ENCODE assay signal across 31 mouse cellular contexts in genomic region chr17:8406285-8406684, GRCm38 (mm10). TPM values are rescaled to one million over a fixed set of nuclear protein-coding genes. Genes with fewer than 3 reads are reported as not detected.
DNase-seq lines count a peak whose midpoint lies in the region; ATAC-seq lines count a peak whose summit lies in the region.
"Had no signal": no experiment of that assay in that cellular context is flagged by ENCODE, and none has a peak within 500 bp of the region (broad histone marks: within the 10 kb centered on the region; RNA-seq: fewer than 3 reads in every experiment).

No protein-coding gene starts in this region.

- H3K9ac ChIP-seq in hindbrain, embryonic 11.5 days (ENCODE audit: low read depth, low read length) = no peak overlapping the region
- H3K9ac ChIP-seq in hindbrain, embryonic 14.5 days = no peak overlapping the region
- H3K9ac ChIP-seq: forebrain, embryonic 12.5 days; forebrain, postnatal 0 days; heart, embryonic 13.5 days; limb, embryonic 15.5 days; liver, embryonic 13.5 days had no signal

- H3K4me1 ChIP-seq in hindbrain, embryonic 11.5 days (replicated peaks; ENCODE audit: control insufficient read depth, insufficient read depth, low read length) = 0 out of 2 replicates have a peak, but pooled peaks cover 2% of the 10 kb centered on the region
- 0 out of 2 replicates have a peak, but pooled peaks cover 4% of the 10 kb centered on the region for H3K4me1 ChIP-seq in hindbrain, embryonic 14.5 days (replicated peaks; ENCODE audit: control insufficient read depth, insufficient read depth, low read length)
- peaks cover 51% of the 10 kb centered on the region for H3K4me1 ChIP-seq in limb, embryonic 10.5 days

- no peak overlapping the region for H3K4me3 ChIP-seq in hindbrain, embryonic 11.5 days (ENCODE audit: low read depth, low read length)
- H3K4me3 ChIP-seq in hindbrain, embryonic 14.5 days (replicated peaks; ENCODE audit: low read length) = no peak overlapping the region
- peak overlapping the region; percentile 11; the same call in 1 of the 2 replicates for H3K4me3 ChIP-seq in limb, embryonic 10.5 days
- H3K4me3 ChIP-seq: forebrain, embryonic 12.5 days; heart, embryonic 13.5 days; limb, embryonic 15.5 days; liver, embryonic 13.5 days; megakaryocyte, embryonic 14.5 days had no signal

- H3K27ac ChIP-seq in hindbrain, embryonic 11.5 days (ENCODE audit: low read depth, low read length) = no peak overlapping the region
- H3K27ac ChIP-seq in hindbrain, embryonic 14.5 days = no peak overlapping the region
- peak overlapping the region; percentile 68 for H3K27ac ChIP-seq in limb, embryonic 10.5 days
- H3K27ac ChIP-seq: forebrain, embryonic 12.5 days; heart, embryonic 13.5 days; limb, embryonic 15.5 days; liver, embryonic 13.5 days had no signal

- H3K4me2 ChIP-seq in hindbrain, embryonic 11.5 days (replicated peaks; ENCODE audit: low read depth, low read length) = no peak overlapping the region
- no peak overlapping the region for H3K4me2 ChIP-seq in hindbrain, embryonic 14.5 days (replicated peaks)
- H3K4me2 ChIP-seq: forebrain, embryonic 12.5 days; heart, embryonic 13.5 days; limb, embryonic 15.5 days; liver, embryonic 13.5 days had no signal

- 29% methylated on average over 6 of the region's 6 CpGs for WGBS in hindbrain, embryonic 11.5 days
- WGBS in hindbrain, embryonic 14.5 days = 15% methylated on average over 6 of the region's 6 CpGs
- WGBS in limb, embryonic 10.5 days = 37% methylated on average over 6 of the region's 6 CpGs

- no peaks in the 10 kb centered on the region for H3K27me3 ChIP-seq in hindbrain, embryonic 11.5 days (ENCODE audit: control insufficient read depth, insufficient read depth, low read length)
- no peaks in the 10 kb centered on the region for H3K27me3 ChIP-seq in hindbrain, embryonic 14.5 days (ENCODE audit: control insufficient read depth, insufficient read depth, low read length)
- H3K27me3 ChIP-seq in limb, embryonic 10.5 days (ENCODE audit: low read depth, poor library complexity, severe bottlenecking) = no peaks in the 10 kb centered on the region
- H3K27me3 ChIP-seq: limb, embryonic 15.5 days; liver, embryonic 13.5 days had no signal

- no peaks in the 10 kb centered on the region for H3K36me3 ChIP-seq in hindbrain, embryonic 11.5 days (ENCODE audit: control insufficient read depth, insufficient read depth, low read length)
- H3K36me3 ChIP-seq in hindbrain, embryonic 14.5 days (replicated peaks; ENCODE audit: control insufficient read depth, insufficient read depth) = no peaks in the 10 kb centered on the region
- H3K36me3 ChIP-seq in limb, embryonic 10.5 days = no peaks in the 10 kb centered on the region
- H3K36me3 ChIP-seq: forebrain, embryonic 12.5 days; heart, embryonic 13.5 days; limb, embryonic 15.5 days; liver, embryonic 13.5 days had no signal

- ATAC-seq in hindbrain, embryonic 11.5 days (ENCODE audit: low FRiP score) = no peak
- no peak for ATAC-seq in hindbrain, embryonic 14.5 days (ENCODE audit: low FRiP score)
- ATAC-seq in erythroblast, adult 5-6 weeks (replicated peaks; ENCODE audit: low FRiP score, poor library complexity, severe bottlenecking) = no peak
- ATAC-seq: forebrain, postnatal 0 days; intestine, embryonic 16.5 days; lung, postnatal 0 days; midbrain, embryonic 16.5 days; Patski had no signal

- intact Hi-C loops in left cerebral cortex, postnatal 25 days (cut with DNase I) = no loop called here

- H3K9me3 ChIP-seq in hindbrain, embryonic 11.5 days (ENCODE audit: control insufficient read depth, low read length) = no peaks in the 10 kb centered on the region
- H3K9me3 ChIP-seq in hindbrain, embryonic 14.5 days (ENCODE audit: control insufficient read depth, low read length) = no peaks in the 10 kb centered on the region
- no peaks in the 10 kb centered on the region for H3K9me3 ChIP-seq in limb, embryonic 10.5 days (replicated peaks)
- H3K9me3 ChIP-seq: forebrain, embryonic 12.5 days; heart, embryonic 13.5 days; limb, embryonic 15.5 days; liver, embryonic 13.5 days; megakaryocyte, embryonic 14.5 days had no signal

- peak; percentile 22 for DNase-seq in hindbrain, embryonic 11.5 days (ENCODE audit: low spot score)
- no peak for DNase-seq in hindbrain, embryonic 14.5 days (ENCODE audit: low spot score)
- peak; percentile 39 for DNase-seq in embryo, embryonic 10.5 days (ENCODE audit: low spot score)
- DNase-seq in limb, embryonic 10.5 days (ENCODE audit: low spot score) = peak; percentile 62
- peak; percentile 41 for DNase-seq in retina, embryonic 14.5 days (ENCODE audit: low spot score)
- no peak for DNase-seq in left cerebral cortex, postnatal 25 days (ENCODE audit: low spot score in 2 of 2)
- DNase-seq: adrenal gland, postnatal 14 days; cerebellum, adult 11-12 months; cerebellum, postnatal 10 days; forebrain, postnatal 0 days; gastrocnemius, postnatal 10 days; heart, postnatal 10 days; kidney, postnatal 25 days; layer of hippocampus, postnatal 36 days; liver, embryonic 13.5 days; lung, adult 18-20 months; lung, postnatal 4 days had no signal

RNA-seq across cellular contexts. Expression of gene T, which starts 27.9 kb away (rescaled TPM):
- polyA plus RNA-seq in hindbrain, embryonic 11.5 days (2014; fragmentation: Nextera tagmentation; extraction: Ambion mirVana) = 0.22 and 0.85 TPM in 2 replicates
- polyA plus RNA-seq in hindbrain, embryonic 14.5 days (2014; fragmentation: Nextera tagmentation; extraction: Ambion mirVana) = 0.22 and 0.27 TPM in 2 replicates
- 0.93 and 1.2 TPM in 2 replicates for polyA plus RNA-seq in limb, embryonic 10.5 days (2016; fragmentation: Nextera tagmentation; extraction: Ambion mirVana)
- total RNA-seq in erythroblast, adult 5-6 weeks (2015; ENCODE audit: low replicate concordance) = not detected in 2 replicates
- total RNA-seq in erythroblast, adult 5-6 weeks (2017; ENCODE audit: low replicate concordance) = not detected in 2 replicates
- total RNA-seq in left cerebral cortex, postnatal 25 days (2021) = not detected
- total RNA-seq: adrenal gland, postnatal 14 days; gastrocnemius, postnatal 10 days; heart, adult 8-10 months; heart, postnatal 10 days; hematopoietic stem cell, adult 5-6 weeks; layer of hippocampus, postnatal 36 days; MEL; neutrophil, adult 5-6 weeks had no signal
- polyA plus RNA-seq: gonadal fat pad, adult 2 months; liver, embryonic 13.5 days; lung, postnatal 0 days; Patski had no signal

RNA-seq across cellular contexts. Expression of gene T2, which starts 50.5 kb away (rescaled TPM):
- polyA plus RNA-seq in hindbrain, embryonic 11.5 days (2014; fragmentation: Nextera tagmentation; extraction: Ambion mirVana) = 0.53 and 0.59 TPM in 2 replicates
- 0.31 and 0.53 TPM in 2 replicates for polyA plus RNA-seq in hindbrain, embryonic 14.5 days (2014; fragmentation: Nextera tagmentation; extraction: Ambion mirVana)
- polyA plus RNA-seq in limb, embryonic 10.5 days (2016; fragmentation: Nextera tagmentation; extraction: Ambion mirVana) = 0.75 and 1.1 TPM in 2 replicates
- not detected in 2 replicates for total RNA-seq in erythroblast, adult 5-6 weeks (2015; ENCODE audit: low replicate concordance)
- total RNA-seq in erythroblast, adult 5-6 weeks (2017; ENCODE audit: low replicate concordance) = not detected in 2 replicates
- total RNA-seq in left cerebral cortex, postnatal 25 days (2021) = under 1 TPM; 0.41 to 0.55 TPM
- total RNA-seq: adrenal gland, postnatal 14 days; gastrocnemius, postnatal 10 days; hematopoietic stem cell, adult 5-6 weeks; MEL; neutrophil, adult 5-6 weeks had no signal

Comparison
In these comparisons a context has a peak if more than half of its experiments do, and no peak if none do; other contexts are left out.
1. DNase-seq: peak in hindbrain, embryonic 11.5 days (single experiment), embryo, embryonic 10.5 days (single experiment), limb, embryonic 10.5 days (single experiment) and retina, embryonic 14.5 days (single experiment); none in hindbrain, embryonic 14.5 days (single experiment) and left cerebral cortex, postnatal 25 days (0 of 2).